Mouse (Mus musculus) CH12.LX (cell line): ENCODE data around the gene Rims3.

Experiments used
- CHD1 ChIP-seq: IDR thresholded peaks from 2 replicates; pipeline ENCODE4 v1.6.1; 2012; ENCODE audit warnings: low read depth, low read length, improper control_type of control experiment, inconsistent platforms
- CTCF ChIP-seq, 2 experiments: IDR thresholded peaks in 1 of 2; conservative IDR thresholded peaks in 1 of 2; 2 replicates each; pipeline ENCODE4 v1.5.1; 2011 to 2012; ENCODE audit warnings: low read depth in 2 of 2, low read length in 2 of 2, improper control_type of control experiment in 1 of 2, inconsistent platforms in 1 of 2, mild to moderate bottlenecking in 1 of 2, moderate library complexity in 1 of 2
- MXI1 ChIP-seq: IDR thresholded peaks from 2 replicates; pipeline ENCODE4 v1.6.1; 2011; ENCODE audit warnings: mild to moderate bottlenecking, low read depth, low read length, improper control_type of control experiment
- POLR2A ChIP-seq: IDR thresholded peaks from 2 replicates; pipeline ENCODE4 v1.6.1; 2011; ENCODE audit warnings: low read depth, mild to moderate bottlenecking, improper control_type of control experiment, low read length
- SMC3 ChIP-seq: IDR thresholded peaks from 2 replicates; pipeline ENCODE4 v1.6.1; 2011; ENCODE audit warnings: low read depth, low read length, improper control_type of control experiment
- UBTF ChIP-seq: IDR thresholded peaks from 2 replicates; pipeline ENCODE4 v1.6.1; 2012; ENCODE audit warnings: low read depth, mild to moderate bottlenecking, inconsistent platforms, low read length, improper control_type of control experiment, moderate library complexity
- ZNF384 ChIP-seq: IDR thresholded peaks from 2 replicates; pipeline ENCODE4 v1.6.1; 2012; ENCODE audit warnings: low read depth, low read length, improper control_type of control experiment, inconsistent platforms

GRCm38 (mm10) chr4:120890754-120891440 is 36.3 kb downstream of the Rims3 start:
- TF ChIP-seq ZNF384 (no peak), POLR2A (no peak), CHD1 (no peak), CTCF (conservative IDR thresholded peaks at IDR 0.05 in 1 of 2, IDR thresholded peaks at IDR 0.05 in 1 of 2; ENCODE audit: low read depth in 2 of 2, low read length in 2 of 2) (no peak), MXI1 (no peak), UBTF (no peak), SMC3 (no peak)
